Mouse (Mus musculus): ENCODE measurements around the gene Tob1.

Tob1 gene

GRCm38 (mm10) chr11:94211124-94211603 is at the start of gene Tob1:
Tob1 (plus strand) TSS chr11:94211454.
- peak; percentile 100 for DNase-seq (ENCODE audit: low read depth)

DNA sequence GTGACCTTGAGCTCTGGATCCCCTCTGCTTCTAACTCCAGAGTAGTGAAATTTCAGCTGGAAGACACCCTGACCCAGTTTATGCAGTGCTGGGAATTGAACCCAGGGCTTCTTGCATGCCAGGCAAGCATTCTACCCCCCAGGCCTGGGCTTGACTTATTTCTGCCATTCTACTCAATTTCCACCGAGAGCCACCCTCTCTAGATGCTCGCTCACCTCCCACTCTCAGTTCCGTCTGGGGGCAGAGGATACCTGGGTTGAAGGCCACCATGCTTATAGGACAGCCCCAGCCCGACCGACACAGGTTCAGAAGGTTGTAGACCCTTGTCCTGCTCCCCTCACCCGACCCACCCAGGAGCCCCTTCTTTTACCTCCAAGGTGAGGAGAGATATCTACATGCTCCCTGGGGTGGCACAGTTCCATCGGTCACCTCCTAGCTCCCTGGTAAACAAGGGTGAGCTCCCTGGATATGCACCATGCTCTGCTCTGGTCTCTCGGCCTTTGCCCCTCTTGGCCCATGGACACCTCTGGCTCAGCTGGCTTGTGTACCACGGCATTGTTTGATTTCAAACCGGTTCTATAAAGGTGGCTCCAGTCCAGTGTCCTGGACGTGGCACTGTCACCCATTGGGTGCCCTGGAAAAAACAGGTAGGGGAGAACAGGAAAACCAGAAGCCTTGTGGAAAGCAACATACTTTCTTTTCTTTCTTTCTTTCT is 49.2 kb upstream of the Tob1 start:
- DNase-seq (ENCODE audit: low read depth) = no peak

GRCm38 (mm10) chr11:94163005-94163767 is 48.1 kb upstream of the Tob1 start:
- DNase-seq (ENCODE audit: low read depth) = no peak

DNA sequence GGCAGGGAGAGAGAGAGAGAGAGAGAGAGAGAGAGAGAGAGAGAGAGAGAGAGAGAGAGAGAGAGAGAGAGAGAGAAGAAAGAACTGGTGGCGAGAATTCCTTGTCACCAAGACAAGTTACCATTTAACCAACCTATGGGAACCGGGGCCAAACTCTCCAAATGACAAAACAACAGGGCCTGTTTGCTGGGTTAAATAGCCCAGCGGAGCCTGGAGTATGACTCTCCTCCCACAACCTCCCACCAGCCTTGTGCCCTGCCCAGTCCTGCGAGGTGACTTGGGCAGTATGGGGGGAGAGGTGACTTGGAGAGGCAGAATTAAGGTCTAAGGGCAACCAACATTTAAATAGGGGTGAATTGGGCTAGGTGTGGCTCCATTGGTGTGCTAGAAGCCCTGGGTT is 45.5 kb upstream of the Tob1 start:
- no peak for DNase-seq (ENCODE audit: low read depth)

DNA sequence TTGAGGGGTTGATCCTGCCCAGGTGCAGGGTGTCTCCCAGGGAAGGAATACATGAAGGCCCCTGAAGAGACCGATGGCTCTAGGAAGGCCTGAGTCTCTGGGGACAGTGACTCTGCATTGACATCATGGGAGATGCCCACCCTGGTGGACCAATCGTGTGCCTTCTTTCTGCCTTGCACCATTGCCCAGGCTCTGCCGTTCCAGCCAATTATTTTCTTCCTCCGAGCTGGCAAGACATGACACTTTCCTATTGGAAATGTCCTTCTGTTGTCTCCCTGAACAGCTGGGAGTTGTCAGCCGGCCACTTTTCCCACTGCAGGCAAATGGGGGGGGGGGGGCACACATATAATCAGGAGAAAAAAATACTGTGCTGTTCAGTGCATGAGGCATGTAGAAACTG is 43.0 kb upstream of the Tob1 start:
- DNase-seq (ENCODE audit: low read depth) = no peak

DNA sequence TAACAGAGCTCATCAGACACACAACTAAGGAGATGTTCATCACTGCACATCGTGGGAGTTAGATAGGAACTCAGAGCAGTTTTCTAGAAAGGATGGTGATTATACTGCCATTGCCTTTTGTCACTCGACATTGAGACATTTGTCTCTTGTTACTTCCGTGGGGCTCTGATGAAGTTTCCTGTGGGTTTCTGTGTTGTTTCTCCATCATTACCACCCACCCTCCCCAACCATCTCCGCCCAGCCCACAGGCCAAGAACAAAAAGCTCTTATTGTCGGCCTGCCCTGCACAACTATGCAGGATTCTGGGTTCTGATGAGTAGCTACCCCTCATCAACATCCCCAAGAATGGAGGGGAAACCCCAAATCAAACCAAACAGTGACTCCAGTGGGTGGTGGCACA is 41.7 kb upstream of the Tob1 start:
- peak; percentile 39 for DNase-seq (ENCODE audit: low read depth)

DNA sequence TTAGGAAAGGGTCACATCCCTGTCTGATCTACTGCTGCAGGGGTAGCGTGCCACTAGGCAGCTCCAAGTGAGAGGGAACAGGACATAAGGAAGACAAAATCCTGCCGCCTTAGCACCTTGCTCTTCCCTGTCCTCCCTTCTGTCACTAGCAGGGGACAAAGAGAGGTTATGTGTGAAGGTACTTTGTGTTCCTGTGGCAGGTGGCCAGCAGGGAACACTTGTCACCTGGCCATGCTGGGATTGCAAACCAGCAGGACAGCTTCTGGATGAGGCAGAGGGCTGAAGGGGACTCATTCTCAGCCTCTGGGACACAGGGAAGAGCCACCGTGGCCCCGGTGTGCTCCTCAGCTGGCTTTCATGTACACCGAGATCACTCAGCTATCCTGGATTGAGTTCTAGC is 39.6 kb upstream of the Tob1 start:
- no peak for DNase-seq (ENCODE audit: low read depth)

- DNase-seq (ENCODE audit: low read depth) = no peak
Observed at GRCm38 (mm10) chr11:94172186-94172585, 39.1 kb upstream of the Tob1 start.

DNA sequence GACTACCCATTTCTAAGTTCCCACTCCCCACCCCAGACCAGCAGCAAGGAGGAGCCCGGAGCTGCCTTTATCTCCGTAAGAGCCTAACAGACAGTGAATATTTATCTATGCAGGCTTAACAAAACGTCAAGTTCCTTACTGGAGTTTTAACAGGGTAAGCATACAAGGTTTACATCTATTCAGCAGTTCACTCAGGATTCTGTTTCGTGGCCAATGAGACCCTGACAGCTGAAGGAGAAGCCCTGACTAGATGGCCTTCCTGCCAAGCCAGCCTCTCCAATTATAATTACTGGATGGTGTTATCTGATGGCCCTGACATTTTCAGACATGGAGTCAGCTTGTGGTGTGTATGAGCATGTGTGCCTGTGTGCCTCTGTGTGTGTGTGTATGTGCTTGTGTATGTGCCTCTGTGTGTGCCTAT is 37.5 kb upstream of the Tob1 start:
- DNase-seq (ENCODE audit: low read depth) = no peak

GRCm38 (mm10) chr11:94175288-94175687 is 36.0 kb upstream of the Tob1 start:
- DNase-seq (ENCODE audit: low read depth) = no peak

DNA sequence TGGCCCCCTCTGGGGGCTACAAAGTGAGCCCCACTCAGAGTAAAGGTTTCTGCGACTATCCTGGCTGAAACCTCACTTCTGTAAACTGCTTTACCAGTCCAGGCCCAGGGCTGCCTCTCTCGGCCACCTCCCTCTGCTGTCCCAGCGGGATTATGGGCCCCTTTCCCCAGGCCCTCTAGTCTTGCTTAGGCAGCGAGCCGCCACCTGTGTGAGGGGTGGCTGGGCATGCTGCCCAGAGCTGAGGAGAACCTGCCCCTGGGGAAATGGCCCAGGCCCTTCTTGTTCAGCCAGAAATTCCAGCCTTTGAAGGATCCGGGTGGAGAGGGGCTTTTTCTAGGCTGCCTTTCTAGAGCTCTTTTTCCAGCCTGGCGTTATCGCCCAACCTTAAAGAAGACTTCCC is 35.6 kb upstream of the Tob1 start:
- DNase-seq (ENCODE audit: low read depth) = no peak

DNA sequence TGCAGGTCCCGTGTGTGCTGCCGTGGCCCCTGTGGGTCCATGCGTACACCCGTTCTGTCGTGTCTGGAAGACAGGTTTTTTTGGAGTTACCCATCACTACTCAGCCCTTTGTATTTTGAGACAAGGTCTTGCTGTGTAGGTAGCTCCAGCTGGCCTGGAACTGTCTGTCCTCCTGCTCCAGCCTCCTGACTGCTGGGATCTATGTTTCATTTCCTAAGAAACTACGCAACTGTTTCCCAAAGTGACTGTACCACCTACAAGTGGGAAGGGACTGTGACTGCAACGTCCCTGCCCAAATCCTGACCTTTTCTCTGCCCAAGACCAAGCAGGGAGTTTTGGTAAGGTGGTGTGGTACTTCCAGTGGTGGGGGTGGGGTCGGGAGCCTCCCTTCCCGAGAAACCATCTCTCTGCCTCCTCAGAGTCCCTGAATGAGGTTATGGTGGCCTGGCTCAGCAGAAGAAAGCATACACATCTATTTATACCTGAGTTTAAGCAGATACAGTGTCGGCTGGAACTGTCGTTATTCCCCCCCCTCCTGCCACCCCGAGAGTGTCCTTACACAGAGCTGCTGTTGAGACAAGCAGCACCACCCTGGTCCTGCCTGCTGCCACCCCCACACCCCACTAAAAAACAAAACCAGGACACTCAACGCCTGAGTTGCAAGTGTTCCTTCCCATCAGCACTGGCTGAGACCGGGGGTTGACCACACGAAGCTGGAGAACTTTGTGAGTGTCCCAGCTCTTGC is 33.2 kb upstream of the Tob1 start:
- DNase-seq (ENCODE audit: low read depth) = no peak

- no peak for DNase-seq (ENCODE audit: low read depth)
Observed at GRCm38 (mm10) chr11:94179768-94180167, 31.5 kb upstream of the Tob1 start.

- no peak for DNase-seq (ENCODE audit: low read depth)
Observed at GRCm38 (mm10) chr11:94180194-94180593, 31.1 kb upstream of the Tob1 start.

DNA sequence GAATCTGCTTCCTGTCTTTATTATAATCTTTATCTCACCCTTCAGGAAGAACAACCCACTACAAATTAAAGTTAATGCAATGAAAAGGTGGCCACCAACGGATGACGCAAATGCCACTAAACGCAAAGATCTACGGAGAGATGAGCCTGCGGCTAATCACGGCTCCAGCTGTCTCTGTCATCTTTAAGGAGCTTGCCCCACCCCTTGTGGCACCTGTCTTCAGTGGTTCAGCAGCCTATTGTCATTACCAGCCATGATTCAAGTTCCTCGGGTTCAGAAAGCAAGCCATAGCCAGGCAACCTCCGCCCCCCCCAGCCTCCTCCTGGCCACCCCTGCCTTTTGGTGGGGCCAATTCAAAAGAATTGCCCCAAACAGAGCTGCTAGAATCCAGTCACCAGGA is 29.6 kb upstream of the Tob1 start:
- DNase-seq (ENCODE audit: low read depth) = peak; percentile 13

GRCm38 (mm10) chr11:94182711-94183110 is 28.5 kb upstream of the Tob1 start:
- DNase-seq (ENCODE audit: low read depth) = no peak

- DNase-seq (ENCODE audit: low read depth) = no peak
Observed at GRCm38 (mm10) chr11:94183120-94183519, 28.1 kb upstream of the Tob1 start.

DNA sequence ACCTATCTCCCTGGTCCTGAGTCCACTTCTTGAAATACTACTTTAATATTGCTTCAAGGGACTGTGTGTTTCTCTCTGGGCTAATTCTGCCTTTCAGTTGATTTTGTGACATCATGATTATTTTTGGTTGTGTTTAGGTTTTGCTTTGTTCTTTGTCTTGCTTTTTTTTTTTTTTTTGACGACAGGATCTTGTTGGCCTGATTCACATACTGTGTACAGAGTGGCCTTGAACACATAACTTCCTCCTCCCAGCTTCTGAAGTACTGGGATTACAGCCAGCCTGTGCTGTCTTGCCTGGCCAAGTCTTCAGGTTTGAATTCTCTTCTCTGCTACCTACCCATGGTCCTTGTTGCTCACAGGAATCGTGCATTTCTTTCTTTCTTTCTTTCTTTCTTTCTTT is 27.6 kb upstream of the Tob1 start:
- no peak for DNase-seq (ENCODE audit: low read depth)

DNA sequence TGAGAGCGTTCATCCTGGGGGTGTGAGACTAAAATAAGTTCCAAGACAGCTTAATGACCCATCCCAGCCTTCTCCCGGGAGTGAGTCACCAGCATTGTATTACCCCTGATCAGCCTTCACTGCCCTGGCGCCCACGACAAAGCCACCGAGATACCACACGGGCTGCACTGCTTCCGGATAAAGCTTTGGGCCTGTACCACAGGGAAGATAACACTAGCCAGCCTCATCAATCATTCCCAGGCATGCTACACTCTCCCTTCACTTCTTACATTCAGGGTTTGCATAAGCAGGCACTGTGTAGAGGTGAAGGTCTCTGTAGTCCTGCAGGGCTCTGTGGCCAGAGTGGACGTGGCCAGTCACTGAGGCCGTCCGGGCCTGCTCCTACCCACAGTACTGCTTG is 21.7 kb upstream of the Tob1 start:
- DNase-seq (ENCODE audit: low read depth) = no peak

- no peak for DNase-seq (ENCODE audit: low read depth)
Observed at GRCm38 (mm10) chr11:94190665-94191064, 20.6 kb upstream of the Tob1 start.

DNA sequence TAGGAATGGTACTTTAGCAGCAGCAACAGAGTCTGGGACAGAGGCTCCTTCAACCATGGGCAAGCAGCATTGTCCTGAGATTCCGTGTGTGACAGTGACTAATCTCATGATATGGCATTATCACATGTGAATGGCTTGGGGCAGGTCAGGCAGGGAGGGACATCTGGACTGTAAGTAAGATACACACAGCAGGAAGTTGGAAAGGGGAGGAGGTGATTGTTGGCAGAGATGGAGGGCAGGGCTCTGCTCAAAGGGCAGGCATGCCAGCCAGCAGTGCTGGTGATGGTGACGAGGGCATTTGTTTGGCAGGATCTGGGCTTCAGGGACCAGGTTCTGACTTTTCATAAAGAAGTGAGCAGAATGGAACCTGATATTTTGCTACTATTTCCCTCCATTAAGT is 18.1 kb upstream of the Tob1 start:
- DNase-seq (ENCODE audit: low read depth) = no peak

- DNase-seq (ENCODE audit: low read depth) = no peak
Observed at GRCm38 (mm10) chr11:94196311-94196710, 14.9 kb upstream of the Tob1 start.
